Mouse (Mus musculus): Measurements from ENCODE around the gene Cd200r1.
"Not testable (repeated sequence)": the region's sequence is repeated elsewhere in the genome, so short reads cannot be mapped to it uniquely, and the experiment has no call there.

Gene Cd200r1

DNA sequence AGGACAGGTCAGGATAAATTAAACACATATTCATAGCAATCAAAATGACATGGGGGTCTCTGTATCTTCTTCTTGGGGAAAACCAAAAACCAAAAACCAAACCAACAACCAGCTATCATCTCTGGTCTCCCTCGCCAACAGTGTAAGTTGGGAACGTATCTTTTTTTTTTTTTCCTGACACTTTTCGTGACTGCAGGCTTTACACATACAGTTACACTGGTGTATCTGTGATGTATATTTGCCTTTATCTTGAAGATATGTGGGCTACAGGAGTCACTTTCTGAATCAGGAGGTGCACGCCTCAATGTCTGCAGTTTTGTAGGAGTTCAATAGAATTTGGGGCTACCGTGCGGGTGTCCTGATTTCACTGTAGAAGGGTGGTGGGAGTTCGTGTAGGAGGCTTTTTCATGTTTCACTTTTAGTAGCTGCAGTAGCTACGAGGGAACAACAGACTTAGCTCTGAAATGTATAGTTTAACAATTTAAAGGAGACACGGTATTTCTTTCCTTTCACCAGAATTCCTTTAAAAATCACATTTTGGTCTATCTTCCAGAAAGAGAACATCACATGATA, 870 bp downstream of the Cd200r1 start:
- DNase-seq (ENCODE audit: low read depth, low spot score) = no peak

DNA sequence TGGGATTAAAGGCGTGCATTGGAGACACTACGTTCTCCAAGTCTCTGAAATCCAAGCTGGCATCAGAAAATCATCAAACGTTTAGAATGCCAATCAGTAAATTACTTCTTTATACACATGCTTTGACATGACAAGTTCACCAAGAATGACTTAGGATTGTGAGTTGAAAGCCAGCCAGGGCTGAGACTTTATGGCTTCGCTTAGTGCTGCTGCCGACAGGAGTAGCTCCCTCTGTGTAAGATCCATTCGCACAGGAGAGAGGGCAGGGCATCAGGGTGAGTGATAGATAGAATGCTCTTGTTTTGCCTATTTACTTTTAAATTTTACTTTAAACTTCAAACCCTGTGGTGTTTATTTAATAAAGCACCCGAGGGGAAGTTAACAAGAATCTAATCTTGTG, 2.0 kb downstream of the Cd200r1 start:
- DNase-seq (ENCODE audit: low read depth, low spot score) = no peak

DNA sequence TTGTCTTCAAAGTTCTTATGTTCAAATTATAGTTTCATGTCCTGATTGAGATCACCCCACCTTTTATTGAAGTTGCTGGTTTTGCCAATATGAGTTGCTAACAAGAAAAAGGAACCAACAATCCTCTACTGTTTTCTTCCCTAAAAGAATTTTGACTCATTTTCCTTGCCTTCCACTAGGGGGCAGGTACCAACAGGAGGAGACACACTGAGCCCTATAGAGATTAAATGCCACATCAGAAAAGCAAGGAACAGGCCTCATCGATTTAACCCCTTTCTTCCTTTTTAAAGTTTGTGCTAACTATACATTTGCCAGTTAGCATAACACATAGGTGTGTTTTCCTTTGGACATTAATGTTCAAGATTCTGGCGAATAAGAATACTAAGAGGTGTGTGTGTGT, 2.4 kb downstream of the Cd200r1 start:
- peak; percentile 53 for DNase-seq (ENCODE audit: low read depth, low spot score)

DNA sequence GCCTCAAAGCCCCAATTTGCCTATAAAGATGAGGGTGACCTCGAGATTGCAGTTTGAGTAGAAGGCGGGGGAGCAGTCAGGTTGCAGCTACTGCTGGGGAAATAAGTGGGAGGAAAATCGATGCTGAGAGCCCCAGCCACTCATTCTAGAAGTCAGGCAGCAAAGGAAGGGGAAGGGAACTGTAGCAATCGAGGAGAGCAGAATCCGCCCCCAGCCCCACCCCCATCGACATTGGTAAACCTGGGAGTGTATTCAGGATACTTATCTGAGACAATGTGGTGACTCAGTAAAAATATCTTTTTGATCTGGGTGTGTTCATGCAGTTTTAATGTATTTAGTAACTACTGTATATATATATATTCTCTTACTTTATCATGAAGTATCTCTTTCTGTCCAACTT, 7.0 kb downstream of the Cd200r1 start:
- DNase-seq (ENCODE audit: low read depth, low spot score) = peak; percentile 25

DNA sequence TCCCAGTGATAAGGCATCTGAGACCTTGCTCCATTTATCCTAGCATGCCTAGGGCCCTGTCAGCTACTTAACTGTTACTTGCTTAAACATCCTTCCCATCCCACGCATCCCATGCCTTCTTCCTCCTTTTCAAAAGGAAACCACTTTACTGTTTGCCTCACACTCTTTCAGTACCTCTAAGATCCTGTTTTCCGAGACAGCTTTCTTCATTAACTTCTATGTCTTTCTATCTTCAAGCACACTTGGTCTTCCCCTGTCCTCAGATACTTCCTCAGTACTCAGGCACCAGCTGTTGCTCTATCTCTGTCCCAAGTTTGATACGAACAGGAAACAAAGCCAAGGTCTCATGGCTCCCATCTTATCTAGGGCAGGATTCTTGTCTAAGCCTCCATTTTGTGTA, 8.1 kb downstream of the Cd200r1 start:
- no peak for DNase-seq (ENCODE audit: low read depth, low spot score)

- no peak for DNase-seq (ENCODE audit: low read depth, low spot score)
Measured at GRCm38 (mm10) chr16:44774201-44774600, 8.7 kb downstream of the Cd200r1 start.

DNA sequence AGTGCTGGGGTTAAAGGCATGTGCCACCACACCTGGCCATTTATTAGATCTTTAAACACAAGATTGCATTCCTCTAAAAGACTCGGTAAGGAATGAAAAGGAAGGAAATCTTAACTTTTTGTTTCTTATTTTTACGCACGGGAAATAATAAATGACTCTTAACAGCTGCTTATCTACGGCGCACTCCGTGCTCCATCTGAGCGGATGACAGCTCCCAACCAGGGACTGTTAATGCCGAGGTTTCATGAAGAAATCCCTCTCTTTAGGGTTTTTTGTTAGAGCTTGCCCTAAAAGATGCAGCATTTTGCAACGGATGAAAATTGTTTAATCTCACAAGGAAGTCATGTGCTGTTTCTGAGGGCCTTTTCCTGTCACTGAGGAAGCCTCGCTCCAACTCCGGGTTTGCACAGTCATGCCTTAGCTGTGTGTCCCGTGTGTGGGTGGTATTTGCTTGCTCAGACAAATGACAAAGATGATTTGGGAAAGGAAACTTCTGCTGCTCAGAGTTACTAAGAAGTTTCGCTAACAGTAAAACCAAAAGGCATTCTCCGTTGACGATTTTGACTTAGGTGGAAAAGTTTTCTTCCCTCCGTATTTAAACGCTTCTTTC, 13.1 kb downstream of the Cd200r1 start:
- no peak for DNase-seq (ENCODE audit: low read depth, low spot score)

- DNase-seq (ENCODE audit: low read depth, low spot score) = no peak
Measured at GRCm38 (mm10) chr16:44779494-44779893, 14.0 kb downstream of the Cd200r1 start.

DNA sequence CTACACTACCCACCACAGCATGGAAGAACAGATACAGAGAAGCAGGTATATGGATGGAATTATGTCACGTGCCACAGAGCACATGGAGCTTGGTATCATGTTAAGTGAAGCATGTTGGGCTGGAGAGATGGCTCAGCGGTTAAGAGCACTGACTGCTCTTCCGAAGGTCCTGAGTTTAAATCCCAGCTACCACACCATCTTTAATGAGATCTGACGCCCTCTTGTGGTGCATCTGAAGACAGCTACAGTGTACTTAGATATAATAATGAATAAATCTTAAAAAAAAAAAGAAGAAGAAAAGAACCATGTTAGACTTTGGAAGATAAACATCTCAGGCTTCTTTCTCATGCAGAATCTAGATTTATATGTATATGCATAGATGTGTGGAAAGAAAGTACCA, 15.2 kb downstream of the Cd200r1 start:
- no peak for DNase-seq (ENCODE audit: low read depth, low spot score)

DNA sequence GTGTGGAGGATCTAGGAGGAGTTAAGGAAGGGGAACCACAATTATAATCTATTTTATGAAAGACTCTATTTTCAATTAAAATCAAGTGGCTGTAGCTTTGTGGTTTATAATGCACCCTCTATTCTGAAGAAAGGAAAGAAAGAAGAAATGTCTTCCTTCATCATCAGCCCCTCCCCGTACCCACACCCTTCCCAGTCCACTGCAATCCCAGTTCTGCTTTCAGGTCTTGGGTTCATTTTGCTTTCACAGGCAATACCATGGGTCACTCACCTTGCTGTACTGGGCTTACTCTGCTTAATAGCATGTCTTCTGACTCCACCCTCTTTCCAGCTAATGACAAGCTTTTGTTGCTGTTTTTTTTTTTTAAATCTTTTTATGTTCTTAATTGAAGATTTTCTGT, 21.4 kb downstream of the Cd200r1 start:
- DNase-seq (ENCODE audit: low read depth, low spot score) = no peak

- DNase-seq (ENCODE audit: low read depth, low spot score) = no peak
Measured at GRCm38 (mm10) chr16:44794416-44794815, 28.9 kb downstream of the Cd200r1 start.

- no peak for DNase-seq (ENCODE audit: low read depth, low spot score)
Measured at GRCm38 (mm10) chr16:44805976-44806375, 40.4 kb downstream of the Cd200r1 start.

DNA sequence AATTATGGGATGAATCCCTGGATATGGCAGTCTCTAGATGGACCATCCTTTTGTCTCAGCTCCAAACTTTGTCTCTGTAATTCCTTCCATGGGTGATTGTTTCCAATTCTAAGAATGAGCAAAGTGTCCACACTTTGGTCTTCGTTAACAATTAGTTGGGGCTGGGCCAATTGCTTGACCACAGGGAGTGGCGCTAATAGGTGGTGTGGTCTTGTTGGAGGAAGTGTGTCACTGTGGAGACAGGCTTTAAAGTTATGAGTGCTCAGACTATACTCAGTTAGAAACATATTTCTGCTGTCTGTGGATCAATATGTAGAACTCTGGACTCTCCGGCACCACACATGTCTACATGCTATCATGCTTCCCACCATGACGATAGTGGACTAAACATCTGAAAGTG, 44.7 kb downstream of the Cd200r1 start:
- not testable (repeated sequence) for DNase-seq (ENCODE audit: low read depth, low spot score)

GRCm38 (mm10) chr16:44811544-44811943, 46.0 kb downstream of the Cd200r1 start, which contains the start of gene Cd200r4:
Gene Cd200r4, plus strand, starts transcription at chr16:44811733.
- DNase-seq (ENCODE audit: low read depth, low spot score) = no peak

GRCm38 (mm10) chr16:44812468-44813065, 47.0 kb downstream of the Cd200r1 start:
- no peak for DNase-seq (ENCODE audit: low read depth, low spot score)

DNA sequence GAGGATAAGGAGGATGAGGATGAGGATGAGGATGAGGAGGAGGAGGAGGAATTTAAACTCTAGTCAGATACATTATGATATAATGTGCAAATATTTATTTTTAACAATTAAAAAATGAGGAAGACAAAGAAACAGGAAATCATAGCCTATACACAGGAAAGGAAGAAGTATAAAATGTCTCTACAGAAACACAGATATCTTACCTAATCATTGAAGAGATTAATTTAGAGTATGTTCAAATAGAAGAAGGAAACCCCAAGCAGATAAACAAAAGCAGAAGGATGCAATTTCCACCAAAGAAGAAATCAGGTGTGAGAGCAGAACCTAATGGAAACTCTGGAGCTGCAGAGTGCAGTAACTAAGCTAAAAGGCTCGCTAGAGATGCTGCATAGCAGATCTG, 52.5 kb downstream of the Cd200r1 start:
- DNase-seq (ENCODE audit: low read depth, low spot score) = no peak

GRCm38 (mm10) chr16:44820545-44820944, 55.0 kb downstream of the Cd200r1 start:
- no peak for DNase-seq (ENCODE audit: low read depth, low spot score)

- no peak for DNase-seq (ENCODE audit: low read depth, low spot score)
Measured at GRCm38 (mm10) chr16:44832286-44832685, 66.8 kb downstream of the Cd200r1 start.

DNA sequence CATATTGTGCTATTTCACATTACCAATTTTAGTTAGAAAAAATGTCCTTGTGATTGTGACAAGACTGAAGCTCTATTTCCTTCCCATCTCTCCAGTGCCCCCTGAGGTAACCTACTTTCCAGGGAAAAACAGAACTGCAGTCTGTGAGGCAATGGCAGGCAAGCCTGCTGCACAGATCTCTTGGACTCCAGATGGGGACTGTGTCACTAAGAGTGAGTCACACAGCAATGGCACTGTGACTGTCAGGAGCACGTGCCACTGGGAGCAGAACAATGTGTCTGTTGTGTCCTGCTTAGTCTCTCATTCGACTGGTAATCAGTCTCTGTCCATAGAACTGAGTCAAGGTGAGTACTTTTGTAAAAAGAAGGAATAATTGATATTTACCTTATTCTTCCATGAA, 67.7 kb downstream of the Cd200r1 start:
- DNase-seq (ENCODE audit: low read depth, low spot score) = not testable (repeated sequence)
